Mouse (Mus musculus) kidney, embryonic 16.5 days (tissue): Measurements from ENCODE around the gene Gm2007. TPM values are rescaled to one million over a fixed set of nuclear protein-coding genes. Genes with fewer than 3 reads are reported as not detected.
"Not testable (repeated sequence)": the region's sequence is repeated elsewhere in the genome, so short reads cannot be mapped to it uniquely, and the experiment has no call there.

Source experiments
- ATAC-seq: fragments of 200-750 bp; cut with Nextera tagmentation; 2 replicates; pipeline ENCODE4 v1.8.0; 2017; ENCODE audit warnings: moderate TSS enrichment; ENCODE audit not compliant: low FRiP score, low TSS enrichment
- H3K27ac ChIP-seq: fragments of 300-500 bp; sonication (generic); 2 replicates; pipeline ENCODE4 v1.5.1; 2014; ENCODE audit warnings: low read length
- H3K27me3 ChIP-seq: fragments of 300-500 bp; sonication (generic); 2 replicates; pipeline ENCODE4 v1.6.1; 2014; ENCODE audit warnings: low read length, control low read depth, mixed read lengths; ENCODE audit not compliant: insufficient read depth
- H3K36me3 ChIP-seq: fragments of 300-500 bp; sonication (generic); 2 replicates; pipeline ENCODE4 v1.6.1; 2014; ENCODE audit warnings: low read length, control low read depth, mixed read lengths; ENCODE audit not compliant: insufficient read depth
- H3K4me1 ChIP-seq: fragments of 300-500 bp; sonication (generic); 2 replicates; pipeline ENCODE4 v1.6.1; 2014; ENCODE audit warnings: low read length, control low read depth, mixed read lengths; ENCODE audit not compliant: insufficient read depth
- H3K4me2 ChIP-seq: fragments of 300-500 bp; sonication (generic); replicated peaks from 2 replicates; pipeline ENCODE4 v1.6.1; 2014; ENCODE audit warnings: low read depth, low read length
- H3K4me3 ChIP-seq: fragments of 300-500 bp; sonication (generic); 2 replicates; pipeline ENCODE4 v1.5.1; 2014; ENCODE audit warnings: mild to moderate bottlenecking, low read length
- H3K9ac ChIP-seq: fragments of 300-500 bp; sonication (generic); replicated peaks from 2 replicates; pipeline ENCODE4 v1.6.1; 2014; ENCODE audit warnings: low read length
- H3K9me3 ChIP-seq: fragments of 300-500 bp; sonication (generic); 2 replicates; pipeline ENCODE4 v1.6.1; 2016; ENCODE audit warnings: low read length, control low read depth
- WGBS: fragments of 180-500 bp; shearing (Covaris S2); extraction: QIAGEN DNeasy Blood & Tissue Kit; methylation state at CpG from one replicate; pipeline ENCODE4 v1.1.7; 2014; 5-methylcytosine and 5-hydroxymethylcytosine counted together
- polyA plus RNA-seq: library from polyadenylated mRNA; unstranded; fragments of >200 nt; fragmentation: Nextera tagmentation; extraction: Ambion mirVana; gene quantifications from 2 replicates; pipeline ENCODE4 v1.2.1, GENCODE M21; 2015

The Gm2007 gene
- not detected in 2 replicates for polyA plus RNA-seq

DNA sequence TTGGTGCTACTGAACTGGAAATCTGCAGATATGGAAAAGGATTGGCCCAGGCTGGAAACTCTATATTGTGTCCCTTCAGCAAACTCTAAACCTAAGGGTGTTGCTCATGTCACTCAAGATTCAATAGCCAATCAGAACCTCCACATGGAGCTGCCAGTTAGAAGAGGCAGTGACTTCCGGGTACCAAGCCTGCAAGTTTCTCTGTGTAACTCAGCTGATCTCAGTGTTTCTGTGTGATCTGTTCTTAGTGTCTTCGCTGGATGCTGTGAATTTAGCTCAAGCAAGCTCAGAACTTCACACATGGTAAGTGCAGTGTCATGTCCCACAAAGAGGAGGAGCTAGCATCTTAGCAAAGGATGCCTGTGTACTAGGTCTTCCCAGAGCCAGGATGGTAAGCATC, at the start of gene Gm2007:
Gene Gm2007, plus strand, starts transcription at position 301 of the 400 bp plus-strand sequence.
- not testable (repeated sequence) for H3K27me3 ChIP-seq, H3K4me2 ChIP-seq, H3K9me3 ChIP-seq, H3K4me3 ChIP-seq, H3K27ac ChIP-seq, H3K9ac ChIP-seq, H3K36me3 ChIP-seq, ATAC-seq, H3K4me1 ChIP-seq
- WGBS: no CpG with 5 or more reads among the region's 2 CpGs

DNA sequence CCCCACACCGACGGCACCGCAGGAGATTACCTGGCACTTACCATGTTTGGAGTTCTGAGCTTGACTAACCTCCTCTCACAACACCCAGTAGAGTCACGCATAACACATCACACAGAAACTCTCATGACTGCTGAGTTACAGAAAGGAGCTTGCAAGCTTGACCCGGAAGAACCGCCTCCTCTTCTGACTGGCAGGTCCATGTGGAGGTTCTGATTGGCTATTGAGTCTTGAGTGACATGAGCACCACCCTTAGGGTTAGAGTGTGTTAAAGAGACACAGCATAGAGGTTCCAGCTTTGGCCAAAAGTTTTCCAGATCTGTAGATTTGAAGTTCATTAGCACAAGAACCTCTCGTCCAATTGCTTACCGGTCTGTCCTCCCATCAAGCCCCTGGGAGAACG, 37.8 kb upstream of the Gm2007 start, which contains the start of gene Zfp969:
Gene Zfp969, minus strand, starts transcription at position 101 of the 400 bp plus-strand sequence.
- H3K4me1 ChIP-seq, H3K4me3 ChIP-seq, H3K27me3 ChIP-seq, H3K36me3 ChIP-seq, H3K27ac ChIP-seq, H3K9ac ChIP-seq, H3K9me3 ChIP-seq, H3K4me2 ChIP-seq, ATAC-seq: not testable (repeated sequence)
- no CpG with 5 or more reads among the region's 9 CpGs for WGBS

DNA sequence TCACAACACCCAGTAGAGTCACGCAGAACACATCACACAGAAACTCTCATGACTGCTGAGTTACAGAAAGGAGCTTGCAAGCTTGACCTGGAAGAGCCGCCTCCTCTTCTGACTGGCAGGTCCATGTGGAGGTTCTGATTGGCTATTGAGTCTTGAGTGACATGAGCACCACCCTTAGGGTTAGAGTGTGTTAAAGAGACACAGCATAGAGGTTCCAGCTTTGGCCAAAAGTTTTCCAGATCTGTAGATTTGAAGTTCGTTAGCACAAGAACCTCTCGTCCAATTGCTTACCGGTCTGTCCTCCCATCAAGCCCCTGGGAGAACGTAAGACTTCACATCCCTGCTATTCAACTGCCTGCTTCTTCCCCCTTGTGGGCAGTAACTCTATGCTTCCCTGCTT, 59.7 kb downstream of the Gm2007 start, which contains the start of gene Gm14288:
Gene Gm14288, minus strand, starts transcription at position 101 of the 400 bp plus-strand sequence.
- not testable (repeated sequence) for H3K27ac ChIP-seq, H3K27me3 ChIP-seq, H3K4me1 ChIP-seq, ATAC-seq, H3K9ac ChIP-seq, H3K9me3 ChIP-seq, H3K4me2 ChIP-seq, H3K4me3 ChIP-seq, H3K36me3 ChIP-seq
- no CpG with 5 or more reads among the region's 6 CpGs for WGBS

Other genes starting within 250 kb of the Gm2007 start
- gene Gm11007, start 97.6 kb upstream of the Gm2007 start, polyA plus RNA-seq: not detected in 2 replicates
- 17.9 and 20.1 TPM in 2 replicates for gene Zfp969, start 37.9 kb upstream of the Gm2007 start, polyA plus RNA-seq
- gene Gm14288, start 59.6 kb downstream of the Gm2007 start, polyA plus RNA-seq: 1.3 and 2.0 TPM in 2 replicates
- gene Gm6710, start 127.7 kb downstream of the Gm2007 start, polyA plus RNA-seq: 19.4 and 23.2 TPM in 2 replicates
- gene Zfp966, start 189.6 kb downstream of the Gm2007 start, polyA plus RNA-seq: 4.5 TPM in 2 replicates
- gene Gm2026, start 223.8 kb downstream of the Gm2007 start, polyA plus RNA-seq: 22.9 and 31.4 TPM in 2 replicates